12 mouse cellular contexts compared by ENCODE assay signal in genomic region chr12:3889875-3890635, GRCm38 (mm10).
DNase-seq lines count a peak whose midpoint lies in the region; ATAC-seq and TF ChIP-seq lines count a peak whose summit lies in the region.
"Had no signal": no experiment of that assay in that cellular context is flagged by ENCODE, and none has a peak within 500 bp of the region (broad histone marks: within the 10 kb centered on the region; RNA-seq: fewer than 3 reads in every experiment).

No protein-coding gene starts in this region.

- H3K27ac ChIP-seq in forebrain, embryonic 10.5 days = 0 out of 2 replicates have a peak overlapping the region, but pooled peaks have one; percentile 97
- no peak overlapping the region for H3K27ac ChIP-seq in forebrain, embryonic 14.5 days (ENCODE audit: low read depth, low read length)
- H3K27ac ChIP-seq in left cerebral cortex, adult 2 months = peak overlapping the region; percentile 84
- peak overlapping the region; percentile 65 for H3K27ac ChIP-seq in cerebellum, adult 2 months (ENCODE audit: insufficient read depth, low read length)
- H3K27ac ChIP-seq in liver, postnatal 0 days (ENCODE audit: low read depth) = peak overlapping the region; percentile 93

- WGBS in forebrain, embryonic 10.5 days = 11% methylated on average over 7 of the region's 7 CpGs
- WGBS in forebrain, embryonic 14.5 days = 19% methylated on average over 7 of the region's 7 CpGs
- WGBS in cerebellum, adult 2 months = 21% methylated on average over 7 of the region's 7 CpGs
- 44% methylated on average over 7 of the region's 7 CpGs for WGBS in liver, postnatal 0 days (ENCODE audit: insufficient replicate concordance)

- intact Hi-C loops in left cerebral cortex, adult 2 months (cut with DNase I) = no loop called here
- intact Hi-C loops in left cerebral cortex, postnatal 25 days (cut with DNase I) = no loop called here

- H3K27me3 ChIP-seq in forebrain, embryonic 10.5 days (ENCODE audit: poor library complexity, severe bottlenecking) = peaks cover 30% of the 10 kb centered on the region
- H3K27me3 ChIP-seq in forebrain, embryonic 14.5 days (replicated peaks; ENCODE audit: control insufficient read depth, insufficient read depth, low read length) = no peaks in the 10 kb centered on the region
- H3K27me3 ChIP-seq in cerebellum, adult 2 months (ENCODE audit: control insufficient read depth, insufficient read depth, low read length) = no peaks in the 10 kb centered on the region
- no peaks in the 10 kb centered on the region for H3K27me3 ChIP-seq in liver, postnatal 0 days (ENCODE audit: insufficient read depth, low read length)
- H3K27me3 ChIP-seq: limb, embryonic 13.5 days had no signal

- no peaks in the 10 kb centered on the region for H3K9me3 ChIP-seq in forebrain, embryonic 10.5 days
- H3K9me3 ChIP-seq in forebrain, embryonic 14.5 days (replicated peaks; ENCODE audit: control insufficient read depth, low read length) = no peaks in the 10 kb centered on the region
- no peaks in the 10 kb centered on the region for H3K9me3 ChIP-seq in liver, postnatal 0 days (ENCODE audit: low read length)
- H3K9me3 ChIP-seq: limb, embryonic 13.5 days had no signal

- ATAC-seq in forebrain, embryonic 14.5 days = no peak
- ATAC-seq in liver, postnatal 0 days = peak; percentile 46

- H3K36me3 ChIP-seq in forebrain, embryonic 10.5 days (replicated peaks) = peaks cover 11% of the 10 kb centered on the region
- H3K36me3 ChIP-seq in forebrain, embryonic 14.5 days (ENCODE audit: control insufficient read depth, insufficient read depth, low read length) = no peaks in the 10 kb centered on the region
- H3K36me3 ChIP-seq in liver, postnatal 0 days (replicated peaks; ENCODE audit: insufficient read depth, low read length) = 0 out of 2 replicates have a peak, but pooled peaks cover 3% of the 10 kb centered on the region

- no peak for TF ChIP-seq POLR2A in cerebellum, adult 2 months (IDR thresholded peaks at IDR 0.05; ENCODE audit: borderline replicate concordance, insufficient read depth, low read length)

- H3K9ac ChIP-seq in forebrain, embryonic 14.5 days (ENCODE audit: low read length) = no peak overlapping the region
- H3K9ac ChIP-seq in liver, postnatal 0 days (replicated peaks) = no peak overlapping the region

- no peak for DNase-seq in forebrain, embryonic 10.5 days (ENCODE audit: extremely low spot score, low spot score)
- DNase-seq in forebrain, embryonic 14.5 days (ENCODE audit: low spot score) = no peak
- no peak for DNase-seq in left cerebral cortex, adult 2 months (ENCODE audit: extremely low spot score in 1 of 2, low spot score in 2 of 2)
- DNase-seq in left cerebral cortex, adult 11 months (ENCODE audit: low spot score) = no peak
- DNase-seq in cerebellum, adult 2 months = peak; percentile 90 to 92
- peak; percentile 70 for DNase-seq in liver, postnatal 0 days
- no peak for DNase-seq in left cerebral cortex, postnatal 25 days (ENCODE audit: low spot score in 2 of 2)
- no peak for DNase-seq in right cerebral cortex, postnatal 25 days
- DNase-seq: adrenal gland, adult 8-10 months; heart, postnatal 14 days had no signal

- no peak for TF ChIP-seq CTCF in left cerebral cortex, adult 2 months (IDR thresholded peaks at IDR 0.05)
- TF ChIP-seq CTCF in cerebellum, adult 2 months (IDR thresholded peaks at IDR 0.05; ENCODE audit: borderline replicate concordance, insufficient read depth, low read depth, low read length) = no peak
- no peak for TF ChIP-seq CTCF in liver, postnatal 0 days (IDR thresholded peaks at IDR 0.05; ENCODE audit: low read depth)

- peak; percentile 67; the same call in 1 of the 2 replicates for TF ChIP-seq EP300 in liver, postnatal 0 days (IDR thresholded peaks at IDR 0.05; ENCODE audit: low read depth)

- H3K4me1 ChIP-seq in forebrain, embryonic 10.5 days = peaks cover 97% of the 10 kb centered on the region
- peaks cover 56% of the 10 kb centered on the region for H3K4me1 ChIP-seq in forebrain, embryonic 14.5 days (ENCODE audit: control insufficient read depth, insufficient read depth, low read length)
- peaks cover 72% of the 10 kb centered on the region for H3K4me1 ChIP-seq in cerebellum, adult 2 months (ENCODE audit: control insufficient read depth, insufficient read depth, low read length)
- peaks cover 44% of the 10 kb centered on the region for H3K4me1 ChIP-seq in liver, postnatal 0 days (ENCODE audit: insufficient read depth)

- no peak overlapping the region for H3K4me3 ChIP-seq in forebrain, embryonic 10.5 days
- no peak overlapping the region for H3K4me3 ChIP-seq in forebrain, embryonic 14.5 days (ENCODE audit: low read depth, low read length)
- no peak overlapping the region for H3K4me3 ChIP-seq in left cerebral cortex, adult 2 months
- H3K4me3 ChIP-seq in cerebellum, adult 2 months (replicated peaks; ENCODE audit: insufficient read depth, low read depth, low read length) = no peak overlapping the region
- no peak overlapping the region for H3K4me3 ChIP-seq in liver, postnatal 0 days (ENCODE audit: low read depth, low read length)
- H3K4me3 ChIP-seq: myocyte had no signal

- H3K4me2 ChIP-seq in forebrain, embryonic 14.5 days (ENCODE audit: low read length) = no peak overlapping the region
- 0 out of 2 replicates have a peak overlapping the region, but pooled peaks have one; percentile 96 for H3K4me2 ChIP-seq in liver, postnatal 0 days (ENCODE audit: low read depth, low read length)

Comparison
In these comparisons a context has a peak if more than half of its experiments do, and no peak if none do; other contexts are left out.
1. DNase-seq: peak in cerebellum, adult 2 months (2 of 2) and liver, postnatal 0 days (single experiment); none in forebrain, embryonic 10.5 days (single experiment), forebrain, embryonic 14.5 days (single experiment), left cerebral cortex, adult 2 months (0 of 2), left cerebral cortex, adult 11 months (single experiment), left cerebral cortex, postnatal 25 days (0 of 2) and right cerebral cortex, postnatal 25 days (single experiment).